Mouse (Mus musculus): ENCODE data around the gene Ttc38. TPM values are rescaled to one million over a fixed set of nuclear protein-coding genes. Genes with fewer than 3 reads are reported as not detected.

The Ttc38 gene
- polyA plus RNA-seq, 1 experiment from 2014 or later = 2.2 TPM

GRCm38 (mm10) chr15:85808031-85808430 lies 24.1 kb upstream of the Ttc38 start:
- no peak overlapping the region for H3K27ac ChIP-seq (replicated peaks)
- H3K36me3 ChIP-seq = no peaks in the 10 kb centered on the region
- no peak for DNase-seq (ENCODE audit: low spot score)
- peaks cover 27% of the 10 kb centered on the region for H3K4me1 ChIP-seq
- no peaks in the 10 kb centered on the region for H3K9me3 ChIP-seq (replicated peaks)
- no peaks in the 10 kb centered on the region for H3K27me3 ChIP-seq (ENCODE audit: low read depth, poor library complexity, severe bottlenecking)
- no peak overlapping the region for H3K4me3 ChIP-seq
- 85% methylated on average over 6 of the region's 6 CpGs for WGBS

- H3K9me3 ChIP-seq (replicated peaks) = no peaks in the 10 kb centered on the region
- no peak for DNase-seq (ENCODE audit: low spot score)
- no peak overlapping the region for H3K4me3 ChIP-seq
- H3K36me3 ChIP-seq = no peaks in the 10 kb centered on the region
- 45% methylated on average over 8 of the region's 8 CpGs for WGBS
- H3K4me1 ChIP-seq = peaks cover 27% of the 10 kb centered on the region
- no peak overlapping the region for H3K27ac ChIP-seq (replicated peaks)
- no peaks in the 10 kb centered on the region for H3K27me3 ChIP-seq (ENCODE audit: low read depth, poor library complexity, severe bottlenecking)
Observed at GRCm38 (mm10) chr15:85808434-85808833, 23.7 kb upstream of the Ttc38 start.

GRCm38 (mm10) chr15:85809091-85809490 lies 23.0 kb upstream of the Ttc38 start:
- no peak overlapping the region for H3K27ac ChIP-seq (replicated peaks)
- no peaks in the 10 kb centered on the region for H3K36me3 ChIP-seq
- 88% methylated on average over 12 of the region's 12 CpGs for WGBS
- H3K4me3 ChIP-seq = no peak overlapping the region
- no peak for DNase-seq (ENCODE audit: low spot score)
- H3K27me3 ChIP-seq (ENCODE audit: low read depth, poor library complexity, severe bottlenecking) = no peaks in the 10 kb centered on the region
- H3K9me3 ChIP-seq (replicated peaks) = no peaks in the 10 kb centered on the region
- peaks cover 27% of the 10 kb centered on the region for H3K4me1 ChIP-seq

- Histone ChIP-seq H3K4me3 (peak overlapping the region; percentile 86), H3K27ac (replicated peaks) (peak overlapping the region; percentile 93; the same call in 1 of the 2 replicates), H3K36me3 (no peaks in the 10 kb centered on the region), H3K9me3 (replicated peaks) (peaks cover 6% of the 10 kb centered on the region; the same call in 1 of the 2 replicates), H3K27me3 (ENCODE audit: low read depth, poor library complexity, severe bottlenecking) (0 out of 2 replicates have a peak, but pooled peaks cover 3% of the 10 kb centered on the region), H3K4me1 (peaks cover 27% of the 10 kb centered on the region)
- DNase-seq (ENCODE audit: low spot score) = no peak
- WGBS = 89% methylated on average over 5 of the region's 5 CpGs
Observed at GRCm38 (mm10) chr15:85810462-85810805, 21.7 kb upstream of the Ttc38 start.

- H3K4me3 ChIP-seq = peak overlapping the region; percentile 86
- WGBS = 7% methylated on average over 36 of the region's 36 CpGs
- no peaks in the 10 kb centered on the region for H3K36me3 ChIP-seq
- peak overlapping the region; percentile 93 for H3K27ac ChIP-seq (replicated peaks)
- H3K27me3 ChIP-seq (ENCODE audit: low read depth, poor library complexity, severe bottlenecking) = 0 out of 2 replicates have a peak, but pooled peaks cover 3% of the 10 kb centered on the region
- peaks cover 27% of the 10 kb centered on the region for H3K4me1 ChIP-seq
- DNase-seq (ENCODE audit: low spot score) = no peak
- H3K9me3 ChIP-seq (replicated peaks) = peaks cover 10% of the 10 kb centered on the region; the same call in 1 of the 2 replicates
Observed at GRCm38 (mm10) chr15:85810806-85811521, 21.1 kb upstream of the Ttc38 start.

- peaks cover 17% of the 10 kb centered on the region; the same call in 1 of the 2 replicates for H3K9me3 ChIP-seq (replicated peaks)
- peak within 1 kb of the TSS; percentile 93 for H3K27ac ChIP-seq (replicated peaks)
- H3K36me3 ChIP-seq = no peaks in the 10 kb centered on the region
- peak within 1 kb of the TSS; percentile 86 for H3K4me3 ChIP-seq
- peak; percentile 97 for DNase-seq (ENCODE audit: low spot score)
- 0 out of 2 replicates have a peak, but pooled peaks cover 3% of the 10 kb centered on the region for H3K27me3 ChIP-seq (ENCODE audit: low read depth, poor library complexity, severe bottlenecking)
- peaks cover 27% of the 10 kb centered on the region for H3K4me1 ChIP-seq
- WGBS = 3% methylated on average over 36 of the region's 36 CpGs
Observed at GRCm38 (mm10) chr15:85811535-85812277, 20.4 kb upstream of the Ttc38 start, which contains the start of gene Cdpf1. Cdpf1 (minus strand) TSS chr15:85811697.

GRCm38 (mm10) chr15:85813428-85813827 lies 18.7 kb upstream of the Ttc38 start:
- H3K36me3 ChIP-seq = no peaks in the 10 kb centered on the region
- H3K9me3 ChIP-seq (replicated peaks) = peaks cover 34% of the 10 kb centered on the region; the same call in 1 of the 2 replicates
- 76% methylated on average over 10 of the region's 10 CpGs for WGBS
- H3K4me3 ChIP-seq = no peak overlapping the region
- H3K27ac ChIP-seq (replicated peaks) = no peak overlapping the region
- peaks cover 23% of the 10 kb centered on the region for H3K4me1 ChIP-seq
- 0 out of 2 replicates have a peak, but pooled peaks cover 3% of the 10 kb centered on the region for H3K27me3 ChIP-seq (ENCODE audit: low read depth, poor library complexity, severe bottlenecking)
- no peak for DNase-seq (ENCODE audit: low spot score)

GRCm38 (mm10) chr15:85821203-85822010 lies 10.7 kb upstream of the Ttc38 start, which contains the start of gene Pkdrej:
Pkdrej (minus strand) TSS chr15:85821734.
- Histone ChIP-seq H3K4me1 (peaks cover 10% of the 10 kb centered on the region), H3K27ac (replicated peaks) (peak within 1 kb of the TSS; percentile 82), H3K4me3 (peak within 1 kb of the TSS; percentile 68), H3K27me3 (ENCODE audit: low read depth, poor library complexity, severe bottlenecking) (peaks cover 39% of the 10 kb centered on the region), H3K9me3 (replicated peaks) (peaks cover 25% of the 10 kb centered on the region; the same call in 1 of the 2 replicates), H3K36me3 (no peaks in the 10 kb centered on the region)
- DNase-seq (ENCODE audit: low spot score) = peak; percentile 51
- 2% methylated on average over 65 of the region's 65 CpGs for WGBS

GRCm38 (mm10) chr15:85822011-85822359 lies 10.1 kb upstream of the Ttc38 start:
- Histone ChIP-seq H3K27ac (replicated peaks) (peak overlapping the region; percentile 82), H3K4me1 (peaks cover 10% of the 10 kb centered on the region)

GRCm38 (mm10) chr15:85826676-85827075 lies 5.4 kb upstream of the Ttc38 start:
- WGBS = 79% methylated on average over 5 of the region's 5 CpGs

More at GRCm38 (mm10) chr15:85822011-85822359, 10.1 kb upstream of the Ttc38 start:
- Histone ChIP-seq H3K9me3 (replicated peaks) (peaks cover 19% of the 10 kb centered on the region; the same call in 1 of the 2 replicates), H3K36me3 (no peaks in the 10 kb centered on the region), H3K4me3 (peak overlapping the region; percentile 68), H3K27me3 (ENCODE audit: low read depth, poor library complexity, severe bottlenecking) (peaks cover 39% of the 10 kb centered on the region)
- no peak for DNase-seq (ENCODE audit: low spot score)
- 8% methylated on average over 4 of the region's 4 CpGs for WGBS

GRCm38 (mm10) chr15:85828071-85828470 lies 4.0 kb upstream of the Ttc38 start:
- no peak for DNase-seq (ENCODE audit: low spot score)
- 85% methylated on average over 4 of the region's 4 CpGs for WGBS
- H3K27ac ChIP-seq (replicated peaks) = no peak overlapping the region
- H3K4me1 ChIP-seq = peaks cover 14% of the 10 kb centered on the region
- no peaks in the 10 kb centered on the region for H3K27me3 ChIP-seq (ENCODE audit: low read depth, poor library complexity, severe bottlenecking)
- H3K9me3 ChIP-seq (replicated peaks) = no peaks in the 10 kb centered on the region
- H3K4me3 ChIP-seq = no peak overlapping the region
- no peaks in the 10 kb centered on the region for H3K36me3 ChIP-seq

More at GRCm38 (mm10) chr15:85826676-85827075, 5.4 kb upstream of the Ttc38 start:
- peaks cover 13% of the 10 kb centered on the region for H3K27me3 ChIP-seq (ENCODE audit: low read depth, poor library complexity, severe bottlenecking)
- DNase-seq (ENCODE audit: low spot score) = no peak
- H3K36me3 ChIP-seq = no peaks in the 10 kb centered on the region
- peaks cover 7% of the 10 kb centered on the region for H3K4me1 ChIP-seq
- H3K9me3 ChIP-seq (replicated peaks) = no peaks in the 10 kb centered on the region
- H3K27ac ChIP-seq (replicated peaks) = no peak overlapping the region
- no peak overlapping the region for H3K4me3 ChIP-seq

- WGBS = 70% methylated on average over 5 of the region's 5 CpGs
- peaks cover 14% of the 10 kb centered on the region for H3K4me1 ChIP-seq
- DNase-seq (ENCODE audit: low spot score) = no peak
- H3K36me3 ChIP-seq = no peaks in the 10 kb centered on the region
- no peaks in the 10 kb centered on the region for H3K27me3 ChIP-seq (ENCODE audit: low read depth, poor library complexity, severe bottlenecking)
- no peaks in the 10 kb centered on the region for H3K9me3 ChIP-seq (replicated peaks)
- no peak overlapping the region for H3K4me3 ChIP-seq
- H3K27ac ChIP-seq (replicated peaks) = no peak overlapping the region
Observed at GRCm38 (mm10) chr15:85829470-85829869, 2.6 kb upstream of the Ttc38 start.
